Mouse (Mus musculus) frontal cortex, adult 2 months (tissue): ENCODE data around the gene Cmtm4. TPM values are rescaled to one million over a fixed set of nuclear protein-coding genes. Genes with fewer than 3 reads are reported as not detected.
A peak's percentile ranks its signal among the peaks of the same experiment; 100 is the strongest.
"Not testable (repeated sequence)": the region's sequence is repeated elsewhere in the genome, so short reads cannot be mapped to it uniquely, and the experiment has no call there.

Experiments
- DNase-seq, 2 experiments: peaks; one replicate each; pipeline ENCODE4 v3.0.0; 2022; ENCODE audit warnings: low spot score in 1 of 2; ENCODE audit errors: extremely low spot score in 1 of 2
- polyA plus RNA-seq: library from polyadenylated mRNA; depleted of rRNA; stranded (reverse); fragments of >200 nt; gene quantifications from 2 replicates; pipeline ENCODE4 v1.2.3, GENCODE M21; 2012

Cmtm4 gene
- polyA plus RNA-seq, 1 experiment: 43.8 TPM

DNA sequence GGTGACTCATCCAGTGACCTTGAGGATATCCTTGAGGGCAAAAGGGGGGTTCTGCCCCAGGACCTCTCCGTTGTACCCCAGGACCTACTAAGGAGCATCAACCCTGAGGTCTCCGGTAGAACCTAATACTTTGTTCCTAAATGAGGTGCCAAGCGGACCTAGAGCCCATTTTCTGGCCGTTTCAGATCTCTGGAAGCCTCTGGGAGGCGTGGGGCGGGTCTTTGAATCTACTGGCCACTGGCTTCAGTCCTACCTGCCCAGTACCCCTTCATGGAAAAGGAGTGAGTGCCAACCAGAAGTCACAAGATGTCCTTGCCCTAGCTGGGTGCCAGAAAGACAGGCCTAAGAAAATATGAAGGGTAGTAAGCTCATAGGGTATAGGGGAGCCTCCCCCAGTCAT lies 53.9 kb downstream of the Cmtm4 start:
- DNase-seq: no peak

GRCm38 (mm10) chr8:104341106-104341561 lies 54.5 kb downstream of the Cmtm4 start:
- peak in 1 of 2 experiments; percentile 21 for DNase-seq

DNA sequence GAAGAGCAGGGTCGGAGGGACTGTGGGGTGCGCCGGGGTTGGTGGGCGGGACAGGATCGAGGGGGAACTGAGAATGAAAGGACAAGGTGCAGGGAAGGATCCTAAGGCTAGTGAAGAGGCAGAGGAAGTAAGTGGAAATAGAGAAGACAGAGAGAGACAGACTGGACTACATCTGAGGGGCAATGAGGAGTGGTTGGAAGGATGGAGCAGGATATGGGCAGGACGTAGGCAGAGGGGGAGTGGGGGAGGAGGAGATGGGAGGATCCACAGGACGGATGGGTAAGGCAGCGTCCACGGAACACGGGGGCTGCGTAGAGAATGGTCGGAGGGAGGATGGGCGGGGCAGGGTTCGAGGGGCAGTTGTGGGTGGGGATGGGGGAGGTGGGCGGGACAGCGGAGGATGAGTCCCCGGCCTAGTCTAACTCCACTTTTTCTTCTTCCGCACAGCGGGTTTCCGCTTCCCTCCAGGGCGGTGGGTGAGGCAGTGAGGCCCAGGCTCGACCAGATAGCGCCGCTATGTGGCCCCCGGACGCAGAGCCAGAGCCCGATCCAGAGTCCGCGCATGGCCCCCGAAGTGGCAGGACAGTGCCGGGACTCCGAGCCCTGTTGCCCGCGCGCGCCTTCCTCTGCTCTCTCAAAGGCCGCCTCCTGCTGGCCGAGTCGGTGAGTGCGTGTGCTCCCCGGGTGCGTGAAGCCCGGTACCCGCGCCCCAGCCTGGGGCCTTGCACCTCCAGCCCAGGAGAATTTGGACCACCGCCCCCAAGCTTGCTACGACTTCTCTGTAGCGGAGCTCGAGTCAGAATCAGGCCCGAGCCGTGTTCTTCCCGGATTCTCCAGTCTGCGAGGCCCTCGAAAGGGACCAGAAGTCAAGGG lies 55.1 kb downstream of the Cmtm4 start:
- DNase-seq: peak; percentile 27 to 56

DNA sequence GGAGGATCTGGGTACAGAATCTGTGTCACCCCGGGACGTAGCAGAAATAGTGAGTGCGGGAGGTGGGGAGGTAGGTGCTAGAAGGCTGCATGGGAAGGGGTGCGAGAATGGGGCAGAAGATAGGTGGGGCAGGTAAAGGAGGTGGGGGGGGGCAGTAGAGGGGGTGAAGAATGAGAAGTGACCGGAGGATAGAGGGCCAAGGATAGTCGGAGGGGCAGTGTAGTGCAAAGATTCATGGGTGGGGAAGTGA lies 55.7 kb downstream of the Cmtm4 start:
- DNase-seq: no peak

- peak in 1 of 2 experiments; percentile 30 for DNase-seq
Observed at GRCm38 (mm10) chr8:104339229-104339982, 56.2 kb downstream of the Cmtm4 start, which contains the start of gene Cmtm3. Gene Cmtm3, plus strand, starts transcription at chr8:104339410.

GRCm38 (mm10) chr8:104337890-104338289 lies 57.7 kb downstream of the Cmtm4 start:
- no peak for DNase-seq

GRCm38 (mm10) chr8:104336806-104337205 lies 58.8 kb downstream of the Cmtm4 start:
- DNase-seq: no peak

DNA sequence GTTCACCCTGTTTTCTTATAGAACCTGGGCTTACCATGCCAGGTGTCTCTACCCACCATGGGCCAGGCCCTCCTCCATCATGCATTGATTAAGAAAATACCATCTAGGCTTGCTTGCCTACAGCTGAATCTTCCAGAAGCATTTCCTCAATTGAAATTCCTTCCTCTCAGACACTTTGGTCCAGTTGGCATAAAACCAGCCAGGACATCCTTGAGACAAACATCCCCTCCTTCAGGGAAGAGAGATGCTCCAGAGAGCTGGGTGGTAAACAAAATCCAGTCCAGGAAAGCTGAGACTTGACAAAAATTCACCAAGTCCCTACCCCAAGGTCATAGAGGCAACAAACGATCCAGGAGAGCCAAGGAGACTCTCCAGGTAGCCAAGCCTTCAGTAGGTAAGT lies 61.4 kb downstream of the Cmtm4 start:
- DNase-seq: no peak

DNA sequence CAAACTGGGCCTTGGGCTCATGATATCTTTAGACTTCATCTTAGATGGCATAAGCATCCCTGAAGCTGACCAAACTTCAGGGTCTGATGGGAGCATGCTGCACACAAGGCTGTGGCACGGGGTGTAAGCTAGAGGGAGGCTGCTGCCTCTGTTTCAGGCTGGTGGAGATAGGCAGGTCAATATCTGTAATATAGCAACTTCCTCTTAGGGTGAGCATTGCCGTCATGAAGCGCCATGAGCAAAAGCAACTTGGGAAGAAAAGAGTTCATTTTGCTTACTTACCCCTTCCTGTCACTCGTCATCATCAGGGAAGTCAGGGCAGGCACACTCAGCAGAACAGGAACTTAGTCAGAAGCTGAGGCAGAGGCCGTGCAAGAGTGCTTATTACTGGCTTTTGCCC lies 61.8 kb downstream of the Cmtm4 start:
- DNase-seq: no peak

DNA sequence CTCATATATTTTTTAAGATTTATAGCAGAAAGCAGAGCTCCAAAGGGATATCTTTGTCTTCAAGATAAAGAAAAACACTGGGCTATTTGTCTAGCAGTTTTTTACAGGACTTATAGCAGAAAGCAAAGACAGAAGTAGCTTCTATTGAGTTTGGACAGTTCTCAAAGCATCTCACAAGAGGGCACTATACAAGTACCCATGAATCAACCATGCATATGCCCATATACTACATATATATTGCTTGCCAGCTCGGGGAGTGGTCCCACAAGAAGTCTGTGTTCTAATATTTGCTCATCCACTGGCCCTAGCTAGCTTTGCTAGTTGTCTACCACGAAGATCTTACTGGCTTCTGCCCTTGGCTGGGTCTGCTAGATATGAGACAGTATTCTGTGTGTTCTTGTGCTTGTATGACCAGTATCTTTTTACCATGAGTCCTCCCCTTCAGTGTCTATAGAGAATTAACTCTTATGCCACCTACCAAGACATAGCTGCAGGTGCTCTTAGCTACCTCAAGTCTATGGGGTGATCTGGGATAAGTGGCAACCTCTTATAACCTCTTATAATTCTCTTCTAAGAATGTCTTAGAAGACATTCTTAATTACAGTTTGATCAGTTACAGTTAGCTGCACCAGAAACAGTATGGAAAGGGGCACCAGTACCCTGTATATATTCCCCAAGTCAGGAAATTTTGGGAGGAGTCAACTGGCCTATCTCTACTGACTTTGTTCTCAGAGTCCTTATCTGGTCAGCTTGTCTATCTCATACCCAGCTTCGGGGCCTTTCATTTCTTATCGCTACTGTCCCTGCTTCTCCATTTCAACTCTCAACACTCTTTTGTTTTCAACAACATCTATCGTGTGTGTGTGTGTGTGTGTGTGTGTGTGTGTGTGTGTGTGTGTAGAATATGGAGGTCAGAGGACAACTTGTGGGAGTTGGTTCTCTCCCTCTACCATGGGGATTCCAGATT lies 62.7 kb downstream of the Cmtm4 start:
- no peak for DNase-seq

- not testable (repeated sequence) for DNase-seq
Observed at GRCm38 (mm10) chr8:104321930-104322329, 73.7 kb downstream of the Cmtm4 start, which contains the start of gene Cmtm2b. Gene Cmtm2b, plus strand, starts transcription at chr8:104322230.

GRCm38 (mm10) chr8:104321267-104321666 lies 74.3 kb downstream of the Cmtm4 start, which contains the start of gene Gm11020:
Gene Gm11020, plus strand, starts transcription at chr8:104321567.
- DNase-seq: not testable (repeated sequence)

DNA sequence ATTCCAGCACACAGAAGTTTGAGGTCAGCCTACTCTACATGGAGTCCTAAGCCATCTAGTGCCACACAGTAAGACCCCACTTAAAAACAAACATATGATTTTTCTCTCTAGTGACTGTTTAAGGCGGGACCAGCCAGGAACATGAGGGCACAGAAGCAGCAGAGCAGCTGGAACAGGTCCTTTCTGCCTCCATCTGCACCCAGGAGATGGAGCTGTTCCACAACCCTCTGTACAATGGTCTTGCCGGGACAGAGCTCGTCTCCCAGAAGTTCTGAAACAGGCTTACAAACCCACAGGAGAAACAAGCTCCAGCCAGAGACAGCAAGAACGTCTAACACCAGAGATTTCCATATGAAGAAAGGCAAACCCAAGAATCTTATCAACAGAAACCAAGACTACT lies 82.3 kb downstream of the Cmtm4 start:
- peak in 1 of 2 experiments; percentile 18 for DNase-seq

- DNase-seq: not testable (repeated sequence)
Observed at GRCm38 (mm10) chr8:104312023-104312422, 83.6 kb downstream of the Cmtm4 start.

DNA sequence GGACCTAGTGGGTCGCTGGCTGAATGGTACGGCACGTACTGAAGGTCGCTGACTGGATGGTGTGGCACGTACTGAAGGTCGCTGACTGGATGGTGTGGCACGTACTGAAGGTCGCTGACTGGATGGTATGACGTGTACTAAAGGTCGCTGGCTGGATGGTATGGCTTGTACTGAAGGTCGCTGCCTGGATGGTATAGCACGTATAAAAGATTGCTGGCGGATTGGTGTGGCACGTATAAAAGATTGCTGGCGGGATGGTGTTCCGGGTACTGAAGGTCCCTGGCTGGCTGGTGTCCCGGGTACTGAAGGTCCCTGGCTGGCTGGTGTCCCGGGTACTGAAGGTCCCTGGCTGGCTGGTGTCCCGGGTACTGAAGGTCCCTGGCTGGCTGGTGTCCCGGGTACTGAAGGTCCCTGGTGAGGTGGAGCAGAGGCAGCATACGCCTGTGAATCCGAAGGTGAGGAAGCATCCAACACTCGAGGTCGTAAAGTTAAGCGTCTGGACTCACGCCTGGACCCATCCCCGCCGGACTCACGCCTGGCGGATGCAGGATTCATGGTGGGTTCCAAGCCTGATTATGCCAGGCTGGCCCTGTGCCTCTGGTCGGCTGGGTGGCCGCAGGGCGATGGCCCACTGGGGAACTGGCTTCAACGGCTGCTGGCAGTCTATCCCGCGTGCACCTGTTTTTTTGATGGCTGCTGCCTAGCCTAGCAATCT lies 86.0 kb downstream of the Cmtm4 start, which contains the start of the genes Gm45711 and Cmtm1:
Gene Gm45711, minus strand, starts transcription at position 641 of the 715 bp plus-strand sequence.
Gene Cmtm1, minus strand, starts transcription at position 705 of the 715 bp plus-strand sequence.
- DNase-seq: not testable (repeated sequence)

DNA sequence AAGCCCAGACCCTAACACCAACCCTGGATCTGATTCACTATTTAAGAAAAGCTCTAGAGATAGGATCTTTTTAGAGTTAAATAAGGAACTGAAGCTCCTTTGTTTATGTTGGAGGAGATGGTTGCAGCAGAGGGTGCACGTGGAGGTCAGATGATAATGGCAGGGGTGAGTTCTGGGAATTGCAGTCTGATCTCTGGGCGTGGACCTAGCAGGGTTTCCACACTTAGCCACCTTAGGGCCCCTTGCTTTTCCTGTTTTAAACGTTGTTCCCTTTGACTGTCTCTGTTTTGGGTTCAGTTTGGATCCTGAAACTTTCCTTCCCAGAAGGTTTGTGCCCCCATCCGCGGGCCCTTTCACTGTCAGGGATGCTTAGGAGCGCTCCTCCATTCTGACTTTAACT lies 87.3 kb downstream of the Cmtm4 start:
- DNase-seq: not testable (repeated sequence)

GRCm38 (mm10) chr8:104304962-104305361 lies 90.6 kb downstream of the Cmtm4 start:
- no peak for DNase-seq

DNA sequence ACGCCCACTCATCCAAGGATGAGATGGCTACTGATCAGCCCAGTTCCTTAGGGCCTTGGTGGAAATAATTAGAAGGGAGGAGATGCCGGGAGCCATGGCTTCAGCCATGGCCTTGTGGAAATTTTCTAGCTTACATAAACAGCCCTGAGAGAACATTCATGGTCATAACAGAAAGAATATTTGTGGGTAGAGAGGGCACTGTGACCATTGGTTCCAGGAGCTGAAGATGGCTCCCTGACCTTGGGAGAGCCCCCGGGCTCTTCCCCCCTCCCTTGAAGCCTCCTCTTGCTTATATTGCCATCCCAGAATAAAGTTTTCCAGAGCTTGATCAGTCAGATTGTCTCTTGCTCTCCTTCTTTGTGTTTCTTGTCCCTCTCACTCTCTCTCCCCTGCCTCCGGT lies 93.1 kb downstream of the Cmtm4 start:
- not testable (repeated sequence) for DNase-seq

DNA sequence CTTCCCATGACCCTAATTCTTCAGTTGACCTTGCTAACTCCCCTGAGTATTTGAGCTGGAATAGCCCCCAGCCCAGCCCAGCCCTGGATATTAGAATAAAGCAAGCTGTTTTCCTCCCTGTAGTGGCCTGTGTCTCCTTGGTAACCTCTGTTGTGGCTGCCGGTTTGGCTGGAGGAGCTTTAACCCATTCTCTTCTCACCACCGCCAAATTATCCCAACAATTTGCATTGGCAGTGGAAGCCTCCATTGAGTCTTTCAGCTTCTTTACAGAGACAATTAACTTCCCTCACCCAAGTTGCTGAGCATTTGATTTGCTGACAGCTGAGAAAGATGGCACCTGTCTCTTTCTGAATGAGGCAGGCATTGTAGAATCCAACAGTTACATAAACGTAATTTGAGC lies 94.0 kb downstream of the Cmtm4 start:
- DNase-seq: not testable (repeated sequence)
